Mouse (Mus musculus) olfactory bulb, adult 2 months (tissue): Measurements from ENCODE around the gene Agr2.

Source experiments
- CTCF ChIP-seq: fragments of 200-500 bp; IDR thresholded peaks from 2 replicates; pipeline ENCODE4 v1.5.1; 2012; ENCODE audit warnings: low read depth, mild to moderate bottlenecking, low read length, moderate library complexity; ENCODE audit not compliant: insufficient read depth
- POLR2A ChIP-seq: fragments of 200-500 bp; IDR thresholded peaks from 2 replicates; pipeline ENCODE4 v1.6.1; 2012; ENCODE audit warnings: mild to moderate bottlenecking, low read depth, low read length, moderate library complexity; ENCODE audit not compliant: insufficient read depth

GRCm38 (mm10) chr12:35994098-35994497 lies 1.4 kb downstream of the Agr2 start:
- TF ChIP-seq CTCF (no peak), POLR2A (no peak)
